Mouse (Mus musculus) MEL (cell line): ENCODE results near the gene Tet3. TPM values are rescaled to one million over a fixed set of nuclear protein-coding genes. Genes with fewer than 3 reads are reported as not detected.

ENCODE experiments used
- DNase-seq: peaks from one replicate; pipeline ENCODE4 v3.0.0; 2011; ENCODE audit warnings: low read depth, low spot score
- H3K27ac ChIP-seq: 2 replicates; pipeline ENCODE4 v1.5.1; 2012; ENCODE audit warnings: low read depth, mild to moderate bottlenecking, control low read depth, low read length, moderate library complexity; ENCODE audit not compliant: control insufficient read depth
- H3K27me3 ChIP-seq, 2 experiments: fragments of 150-350 bp in 1 of 2; sonication (generic) in 1 of 2; 2 replicates each; pipeline ENCODE4 v1.6.1; 2012; ENCODE audit warnings: low read length in 2 of 2, mild to moderate bottlenecking in 2 of 2, improper control_type of control experiment in 1 of 2, moderate library complexity in 1 of 2; ENCODE audit not compliant: insufficient read depth in 2 of 2, control insufficient read depth in 1 of 2
- H3K36me3 ChIP-seq, 2 experiments: 2 replicates each; pipeline ENCODE4 v1.6.1; 2012 to 2014; ENCODE audit warnings: low read length in 2 of 2, improper control_type of control experiment in 1 of 2, inconsistent platforms in 1 of 2, mild to moderate bottlenecking in 1 of 2; ENCODE audit not compliant: insufficient read depth in 2 of 2, control insufficient read depth in 1 of 2
- H3K4me1 ChIP-seq, 2 experiments: fragments of 150-350 bp in 1 of 2; sonication (generic) in 1 of 2; 2 replicates each; pipeline ENCODE4 v1.6.1; 2012; ENCODE audit warnings: low read length in 2 of 2, improper control_type of control experiment in 1 of 2, mild to moderate bottlenecking in 1 of 2; ENCODE audit not compliant: insufficient read depth in 2 of 2, control insufficient read depth in 1 of 2
- H3K4me3 ChIP-seq, 2 experiments: fragments of 150-350 bp in 1 of 2; sonication (generic) in 1 of 2; 2 replicates each; pipeline ENCODE4 v1.5.1; 2012; ENCODE audit warnings: low read depth in 2 of 2, low read length in 2 of 2, mild to moderate bottlenecking in 2 of 2, moderate library complexity in 2 of 2, control low read depth in 1 of 2, improper control_type of control experiment in 1 of 2; ENCODE audit not compliant: control insufficient read depth in 1 of 2, insufficient read depth in 1 of 2
- H3K79me2 ChIP-seq: 2 replicates; pipeline ENCODE4 v1.6.1; 2012; ENCODE audit warnings: mild to moderate bottlenecking, low read length, moderate library complexity; ENCODE audit not compliant: control insufficient read depth, poor library complexity, insufficient read depth
- H3K9ac ChIP-seq: 2 replicates; pipeline ENCODE4 v1.6.1; 2012; ENCODE audit warnings: low read depth, mild to moderate bottlenecking, control low read depth, low read length, moderate library complexity; ENCODE audit not compliant: control insufficient read depth, poor library complexity, severe bottlenecking
- H3K9me3 ChIP-seq: fragments of 150-350 bp; sonication (generic); replicated peaks from 2 replicates; pipeline ENCODE4 v1.6.1; 2012; ENCODE audit warnings: mild to moderate bottlenecking, low read length, improper control_type of control experiment, moderate library complexity; ENCODE audit not compliant: insufficient read depth
- CHD2 ChIP-seq: IDR thresholded peaks from 2 replicates; pipeline ENCODE4 v1.6.1; 2011; ENCODE audit warnings: low read length, improper control_type of control experiment
- CTCF ChIP-seq, 3 experiments: IDR thresholded peaks in 2 of 3; conservative IDR thresholded peaks in 1 of 3; 2 replicates each; pipeline ENCODE4 v1.5.1; 2011 to 2012; ENCODE audit warnings: low read length in 3 of 3, low read depth in 2 of 3, mild to moderate bottlenecking in 2 of 3, improper control_type of control experiment in 1 of 3, inconsistent platforms in 1 of 3, mixed read lengths in 1 of 3, moderate library complexity in 1 of 3; ENCODE audit not compliant: control insufficient read depth in 1 of 3, insufficient read depth in 1 of 3, poor library complexity in 1 of 3, severe bottlenecking in 1 of 3
- EP300 ChIP-seq, 2 experiments: IDR thresholded peaks; 2 replicates each; pipeline ENCODE4 v1.6.1; 2011; ENCODE audit warnings: improper control_type of control experiment in 2 of 2, low read length in 2 of 2, low read depth in 1 of 2, mild to moderate bottlenecking in 1 of 2
- ETS1 ChIP-seq: IDR thresholded peaks from 2 replicates; pipeline ENCODE4 v1.6.1; 2012; ENCODE audit warnings: low read depth, mild to moderate bottlenecking, inconsistent platforms, low read length, improper control_type of control experiment, moderate library complexity
- MAFK ChIP-seq: IDR thresholded peaks from 2 replicates; pipeline ENCODE4 v1.6.1; 2011; ENCODE audit warnings: low read depth, mild to moderate bottlenecking, low read length, improper control_type of control experiment, borderline replicate concordance
- MYB ChIP-seq: IDR thresholded peaks from 2 replicates; pipeline ENCODE4 v1.6.1; 2011; ENCODE audit warnings: mild to moderate bottlenecking, low read depth, low read length, improper control_type of control experiment
- MYC ChIP-seq: IDR thresholded peaks from 2 replicates; pipeline ENCODE4 v1.6.1; 2011; ENCODE audit warnings: low read depth, mild to moderate bottlenecking, low read length, improper control_type of control experiment, moderate library complexity
- NELFE ChIP-seq: IDR thresholded peaks from 2 replicates; pipeline ENCODE4 v1.6.1; 2011; ENCODE audit warnings: low read depth, low read length, improper control_type of control experiment
- NRF1 ChIP-seq: IDR thresholded peaks from 2 replicates; pipeline ENCODE4 v1.6.1; 2014; ENCODE audit warnings: low read depth, mild to moderate bottlenecking, inconsistent platforms, low read length, improper control_type of control experiment, moderate library complexity; ENCODE audit not compliant: poor library complexity, insufficient read depth, severe bottlenecking
- POLR2AphosphoS2 ChIP-seq: IDR thresholded peaks from 2 replicates; pipeline ENCODE4 v1.6.1; 2011; ENCODE audit warnings: low read length, improper control_type of control experiment
- RCOR1 ChIP-seq: IDR thresholded peaks from 2 replicates; pipeline ENCODE4 v1.6.1; 2012; ENCODE audit warnings: low read depth, mild to moderate bottlenecking, inconsistent platforms, low read length, improper control_type of control experiment
- SIN3A ChIP-seq: IDR thresholded peaks from 2 replicates; pipeline ENCODE4 v1.6.1; 2012; ENCODE audit warnings: low read length, improper control_type of control experiment, inconsistent platforms
- SMC3 ChIP-seq: IDR thresholded peaks from 2 replicates; pipeline ENCODE4 v1.6.1; 2011; ENCODE audit warnings: low read depth, low read length, improper control_type of control experiment
- TBP ChIP-seq: IDR thresholded peaks from 2 replicates; pipeline ENCODE4 v1.8.0; 2011; ENCODE audit warnings: low read depth, low read length, improper control_type of control experiment
- TCF12 ChIP-seq: IDR thresholded peaks from 2 replicates; pipeline ENCODE4 v1.6.1; 2014; ENCODE audit warnings: low read depth, mild to moderate bottlenecking, inconsistent platforms, low read length, improper control_type of control experiment, moderate library complexity
- UBTF ChIP-seq: IDR thresholded peaks from 2 replicates; pipeline ENCODE4 v1.6.1; 2012; ENCODE audit warnings: low read depth, mild to moderate bottlenecking, inconsistent platforms, low read length, improper control_type of control experiment, moderate library complexity, borderline replicate concordance; ENCODE audit not compliant: insufficient read depth
- USF1 ChIP-seq: IDR thresholded peaks from 2 replicates; pipeline ENCODE4 v1.6.1; 2014; ENCODE audit warnings: low read depth, mild to moderate bottlenecking, inconsistent platforms, low read length, improper control_type of control experiment, moderate library complexity
- USF2 ChIP-seq, 2 experiments: IDR thresholded peaks; 2 replicates each; pipeline ENCODE4 v1.6.1; 2011 to 2012; ENCODE audit warnings: improper control_type of control experiment in 2 of 2, low read length in 2 of 2, borderline replicate concordance in 1 of 2, inconsistent platforms in 1 of 2, low read depth in 1 of 2, mild to moderate bottlenecking in 1 of 2; ENCODE audit not compliant: insufficient read depth in 1 of 2
- ZC3H11A ChIP-seq: IDR thresholded peaks from 2 replicates; pipeline ENCODE4 v1.6.1; 2012; ENCODE audit warnings: low read depth, mild to moderate bottlenecking, inconsistent platforms, low read length, improper control_type of control experiment
- ZMIZ1 ChIP-seq: IDR thresholded peaks from 2 replicates; pipeline ENCODE4 v1.6.1; 2012; ENCODE audit warnings: low read depth, mild to moderate bottlenecking, inconsistent platforms, low read length, improper control_type of control experiment, moderate library complexity
- ZNF384 ChIP-seq: IDR thresholded peaks from 2 replicates; pipeline ENCODE4 v1.6.1; 2012; ENCODE audit warnings: low read depth, mild to moderate bottlenecking, inconsistent platforms, low read length, improper control_type of control experiment
- polyA plus RNA-seq, 2 experiments: library from polyadenylated mRNA; stranded (reverse) in 1 of 2; unstranded in 1 of 2; fragments of >175 nt in 1 of 2; fragments of >200 nt in 1 of 2; gene quantifications; 2 replicates each; pipeline versions ENCODE4 v1.2.1 to v1.2.4; 2012; ENCODE audit warnings: low replicate concordance in 2 of 2, low read depth in 1 of 2; ENCODE audit not compliant: insufficient read length in 2 of 2, insufficient read depth in 1 of 2, missing spikeins in 1 of 2
- total RNA-seq: library from RNA; depleted of rRNA; stranded (reverse); fragments of 300-350 nt; gene quantifications from 2 replicates; pipeline ENCODE4 v1.2.3, GENCODE M21; 2012

Tet3 gene
- total and polyA plus RNA-seq, 3 experiments, result 11.6 to 35.3 (median 22.9) TPM

DNA sequence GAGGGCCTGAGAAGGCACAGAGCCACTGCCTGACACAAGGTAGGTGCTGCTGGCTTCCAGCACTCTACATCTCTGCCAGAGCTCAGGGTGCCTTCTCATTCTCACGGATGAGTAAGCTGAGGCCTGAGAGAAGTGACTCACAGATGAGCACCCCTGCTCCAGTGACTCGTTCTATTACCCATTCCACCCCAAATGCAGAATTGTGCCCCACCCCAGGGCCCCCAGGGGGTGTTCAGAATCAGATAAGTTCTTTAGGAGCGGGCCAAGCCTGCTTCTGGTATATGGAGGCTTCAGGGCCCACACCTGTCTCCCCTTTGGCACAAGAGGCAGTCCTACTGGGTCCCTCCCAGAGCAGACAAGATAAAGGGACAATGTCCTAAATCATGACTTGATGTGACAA is 16.2 kb downstream of the Tet3 start:
- no peak overlapping the region for H3K9ac ChIP-seq
- H3K27me3 ChIP-seq, result no peaks in the 10 kb centered on the region
- H3K4me1 ChIP-seq, result peaks cover 0 to 24% of the 10 kb centered on the region in 2 experiments; a peak in 2 of 4 replicates
- DNase-seq, result peak; percentile 62
- H3K4me3 ChIP-seq, result no peak overlapping the region
- peaks cover 29% of the 10 kb centered on the region for H3K79me2 ChIP-seq
- H3K27ac ChIP-seq, result peak overlapping the region; percentile 2; the same call in 1 of the 2 replicates
- TF ChIP-seq EP300 (IDR thresholded peaks at IDR 0.05; ENCODE audit: low read depth in 1 of 2, low read length in 2 of 2) (0 out of 4 replicates have a peak, but pooled peaks of 1 of the 2 experiments have one; percentile 23), CHD2 (no peak)
- no peaks in the 10 kb centered on the region for H3K9me3 ChIP-seq
- peaks cover 0 to 17% of the 10 kb centered on the region in 2 experiments for H3K36me3 ChIP-seq

- Histone ChIP-seq H3K9me3 (no peaks in the 10 kb centered on the region), H3K4me3 (no peak overlapping the region), H3K27ac (no peak overlapping the region), H3K36me3 (peaks cover 0 to 24% of the 10 kb centered on the region in 2 experiments), H3K4me1 (peaks cover 5 to 29% of the 10 kb centered on the region in 2 experiments), H3K27me3 (no peaks in the 10 kb centered on the region), H3K79me2 (peaks cover 19% of the 10 kb centered on the region), H3K9ac (no peak overlapping the region)
- TF ChIP-seq USF1 (no peak), POLR2AphosphoS2 (no peak), SIN3A (no peak), CTCF (IDR thresholded peaks at IDR 0.05 in 2 of 3, conservative IDR thresholded peaks at IDR 0.05 in 1 of 3; ENCODE audit: control insufficient read depth in 1 of 3, insufficient read depth in 1 of 3, low read depth in 2 of 3, low read length in 3 of 3, poor library complexity in 1 of 3, severe bottlenecking in 1 of 3) (no peak)
- no peak for DNase-seq
Observed at GRCm38 (mm10) chr6:83441259-83442061, 17.4 kb downstream of the Tet3 start.

DNA sequence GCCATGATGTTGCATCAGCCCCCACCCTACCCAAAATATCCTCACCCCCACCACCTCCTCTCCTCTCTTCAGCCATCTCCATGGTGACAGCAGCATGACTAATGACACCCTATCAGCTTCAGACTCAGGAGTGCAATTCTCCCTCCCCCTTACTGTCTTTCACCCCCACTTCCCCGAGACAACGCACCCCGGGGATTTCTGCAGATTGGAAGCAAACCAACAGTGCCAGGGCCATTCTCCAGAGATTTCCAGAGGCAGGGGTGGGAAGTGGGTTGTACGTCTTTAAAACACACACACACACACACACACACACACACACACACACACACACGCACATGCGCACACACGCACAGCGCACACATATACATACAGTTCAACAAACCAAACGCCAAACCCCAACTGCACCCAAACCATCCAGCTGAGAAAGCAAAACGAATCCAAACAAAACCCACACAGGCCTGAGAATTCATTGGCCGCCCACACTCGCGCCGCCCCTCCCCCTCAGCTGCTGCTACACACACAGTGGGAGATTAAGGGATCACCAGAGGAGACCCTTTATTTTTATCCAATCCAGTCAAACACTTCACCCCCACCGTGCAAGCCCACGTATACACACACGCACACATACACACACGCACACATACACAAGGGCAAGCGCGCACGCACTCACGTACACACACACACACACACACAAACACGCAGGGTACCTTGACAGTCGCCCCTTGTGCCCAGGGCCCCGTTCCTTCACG is 18.2 kb downstream of the Tet3 start:
- H3K36me3 ChIP-seq, result peaks cover 0 to 26% of the 10 kb centered on the region in 2 experiments
- no peak overlapping the region for H3K9ac ChIP-seq
- no peak for TF ChIP-seq TBP
- no peak for TF ChIP-seq TCF12
- no peak for TF ChIP-seq ZMIZ1
- no peak for TF ChIP-seq MYC
- TF ChIP-seq ZC3H11A, result no peak
- no peak for TF ChIP-seq SMC3
- no peak for TF ChIP-seq ZNF384
- no peak for TF ChIP-seq EP300 (IDR thresholded peaks at IDR 0.05; ENCODE audit: low read depth in 1 of 2, low read length in 2 of 2)
- TF ChIP-seq USF2 (IDR thresholded peaks at IDR 0.05; ENCODE audit: borderline replicate concordance in 1 of 2, insufficient read depth in 1 of 2, low read depth in 1 of 2, low read length in 2 of 2), result no peak
- no peak for TF ChIP-seq RCOR1
- no peak for TF ChIP-seq MYB
- TF ChIP-seq MAFK, result no peak
- no peak for TF ChIP-seq CHD2
- no peak for TF ChIP-seq ETS1
- TF ChIP-seq NELFE, result no peak
- no peak for TF ChIP-seq UBTF
- TF ChIP-seq NRF1, result no peak
- peak overlapping the region; percentile 12; the same call in 1 of the 2 replicates for H3K27ac ChIP-seq
- no peaks in the 10 kb centered on the region for H3K9me3 ChIP-seq
- H3K79me2 ChIP-seq, result peaks cover 15% of the 10 kb centered on the region
- DNase-seq, result no peak
- H3K4me1 ChIP-seq, result peaks cover 5 to 32% of the 10 kb centered on the region in 2 experiments
- H3K27me3 ChIP-seq, result no peaks in the 10 kb centered on the region
- H3K4me3 ChIP-seq, result no peak overlapping the region
